Comparison of ENCODE assay signal across 10 mouse cellular contexts in the genomic region with DNA sequence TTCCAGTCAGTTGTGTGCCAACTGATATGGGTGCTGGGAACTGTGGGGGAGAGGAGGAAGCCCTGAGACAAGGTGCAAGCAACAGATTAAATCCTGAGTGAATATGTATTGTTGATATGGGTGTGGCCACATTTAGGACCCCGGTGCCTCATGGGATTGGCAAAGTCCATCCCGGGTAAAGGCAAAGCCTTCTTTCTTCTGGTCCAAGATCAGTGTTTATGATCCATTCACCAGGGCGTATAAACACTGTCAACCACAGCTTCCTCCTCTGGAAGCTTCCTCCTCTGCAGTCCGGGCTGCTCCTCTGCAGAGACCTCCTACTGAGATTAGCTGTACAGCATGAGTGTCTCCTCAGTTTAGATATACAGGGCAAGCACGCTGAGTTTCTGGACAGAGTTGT. TPM values are rescaled to one million over a fixed set of nuclear protein-coding genes. Genes with fewer than 3 reads are reported as not detected.
DNase-seq lines count a peak whose midpoint lies in the region; ATAC-seq and TF ChIP-seq lines count a peak whose summit lies in the region.
"Had no signal": no experiment of that assay in that cellular context is flagged by ENCODE, and none has a peak within 500 bp of the region (broad histone marks: within the 10 kb centered on the region; RNA-seq: fewer than 3 reads in every experiment).

No protein-coding gene starts in this region.

- TF ChIP-seq CTCF in liver, postnatal 0 days (IDR thresholded peaks at IDR 0.05; ENCODE audit: low read depth), result no peak
- TF ChIP-seq CTCF in left cerebral cortex, adult 2 months (IDR thresholded peaks at IDR 0.05), result no peak

- peak; percentile 72 for ATAC-seq in liver, postnatal 0 days
- no peak for ATAC-seq in forebrain, embryonic 13.5 days
- ATAC-seq: forebrain, embryonic 16.5 days had no signal

- H3K27me3 ChIP-seq in liver, postnatal 0 days (ENCODE audit: insufficient read depth, low read length), result no peaks in the 10 kb centered on the region
- no peaks in the 10 kb centered on the region; the same call in 1 of the 2 replicates for H3K27me3 ChIP-seq in forebrain, embryonic 13.5 days

- no peak for TF ChIP-seq EP300 in liver, postnatal 0 days (IDR thresholded peaks at IDR 0.05; ENCODE audit: low read depth)

- H3K4me2 ChIP-seq in liver, postnatal 0 days (ENCODE audit: low read depth, low read length), result no peak overlapping the region
- no peak overlapping the region for H3K4me2 ChIP-seq in forebrain, embryonic 13.5 days
- H3K4me2 ChIP-seq: hindbrain, embryonic 12.5 days had no signal

- no peak overlapping the region for H3K9ac ChIP-seq in liver, postnatal 0 days (replicated peaks)
- no peak overlapping the region for H3K9ac ChIP-seq in forebrain, embryonic 13.5 days
- H3K9ac ChIP-seq: hindbrain, embryonic 12.5 days had no signal

- DNase-seq in heart, adult 18-20 months, result peak; percentile 23 to 53
- no peak for DNase-seq in heart, postnatal 4 days
- DNase-seq in c-Kit-positive CD71-positive TER-119-positive erythroid progenitor cells, embryonic 14.5 days (ENCODE audit: low spot score), result peak; percentile 50
- no peak for DNase-seq in liver, postnatal 0 days
- DNase-seq in naive thymus-derived CD4-positive, alpha-beta T cell, adult 2 months (ENCODE audit: low read depth), result peak; percentile 69
- no peak for DNase-seq in cerebellum, adult 9-10 months
- no peak for DNase-seq in left cerebral cortex, adult 2 months (ENCODE audit: extremely low spot score in 1 of 2, low spot score in 2 of 2)

- H3K4me1 ChIP-seq in liver, postnatal 0 days (ENCODE audit: insufficient read depth), result peaks cover 10% of the 10 kb centered on the region
- peaks cover 5% of the 10 kb centered on the region; the same call in 1 of the 2 replicates for H3K4me1 ChIP-seq in forebrain, embryonic 13.5 days

- H3K4me3 ChIP-seq in liver, postnatal 0 days (ENCODE audit: low read depth, low read length), result no peak overlapping the region
- no peak overlapping the region for H3K4me3 ChIP-seq in left cerebral cortex, adult 2 months
- no peak overlapping the region for H3K4me3 ChIP-seq in forebrain, embryonic 13.5 days
- H3K4me3 ChIP-seq: hindbrain, embryonic 12.5 days had no signal

- no peaks in the 10 kb centered on the region for H3K36me3 ChIP-seq in liver, postnatal 0 days (replicated peaks; ENCODE audit: insufficient read depth, low read length)
- H3K36me3 ChIP-seq in forebrain, embryonic 13.5 days (ENCODE audit: poor library complexity, severe bottlenecking), result no peaks in the 10 kb centered on the region
- H3K36me3 ChIP-seq: hindbrain, embryonic 12.5 days had no signal

- 29% methylated on average over 5 of the region's 5 CpGs for WGBS in liver, postnatal 0 days (ENCODE audit: insufficient replicate concordance)
- WGBS in forebrain, embryonic 13.5 days, result 71% methylated on average over 5 of the region's 5 CpGs

- intact Hi-C loops in left cerebral cortex, adult 2 months (cut with DNase I), result no loop called here

- no peak overlapping the region for H3K27ac ChIP-seq in liver, postnatal 0 days (ENCODE audit: low read depth)
- H3K27ac ChIP-seq in left cerebral cortex, adult 2 months, result no peak overlapping the region
- no peak overlapping the region for H3K27ac ChIP-seq in forebrain, embryonic 13.5 days
- H3K27ac ChIP-seq: hindbrain, embryonic 12.5 days had no signal

- no peaks in the 10 kb centered on the region for H3K9me3 ChIP-seq in liver, postnatal 0 days (ENCODE audit: low read length)
- H3K9me3 ChIP-seq in forebrain, embryonic 13.5 days (replicated peaks), result 0 out of 2 replicates have a peak, but pooled peaks cover 4% of the 10 kb centered on the region
- H3K9me3 ChIP-seq: hindbrain, embryonic 12.5 days had no signal

RNA-seq across cellular contexts. Expression of a gene that starts 27.4 kb away (rescaled TPM):
- 10 to 100 TPM; 41.1 to 43.2 TPM for total RNA-seq in heart, adult 18-20 months (2021)
- 10 to 100 TPM; 62.8 to 63.4 TPM for total RNA-seq in heart, postnatal 4 days (2021)
- 14.5 and 15.7 TPM in 2 replicates for polyA plus RNA-seq in liver, postnatal 0 days (2015; fragmentation: Nextera tagmentation; extraction: Ambion mirVana)
- total RNA-seq in left cerebral cortex, adult 2 months (2021), result 10 to 100 TPM in 1 of 2 experiments, 1 to 10 TPM in 1; 8.9 to 11.5 TPM
- polyA plus RNA-seq in forebrain, embryonic 13.5 days (2015; fragmentation: Nextera tagmentation; extraction: Ambion mirVana), result 6.7 and 7.2 TPM in 2 replicates

RNA-seq across cellular contexts. Expression of a gene that starts 53.5 kb away (rescaled TPM):
- 10 to 100 TPM; 15.2 to 15.9 TPM for total RNA-seq in heart, adult 18-20 months (2021)
- 10 to 100 TPM; 68.1 to 69.0 TPM for total RNA-seq in heart, postnatal 4 days (2021)
- polyA plus RNA-seq in liver, postnatal 0 days (2015; fragmentation: Nextera tagmentation; extraction: Ambion mirVana), result 68.5 and 80.9 TPM in 2 replicates
- 10 to 100 TPM; 19.9 to 20.2 TPM for total RNA-seq in left cerebral cortex, adult 2 months (2021)
- 183 and 200 TPM in 2 replicates for polyA plus RNA-seq in forebrain, embryonic 13.5 days (2015; fragmentation: Nextera tagmentation; extraction: Ambion mirVana)

Comparison
In these comparisons a context has a peak if more than half of its experiments do, and no peak if none do; other contexts are left out.
1. DNase-seq: peak in heart, adult 18-20 months (2 of 2), c-Kit-positive CD71-positive TER-119-positive erythroid progenitor cells, embryonic 14.5 days (single experiment) and naive thymus-derived CD4-positive, alpha-beta T cell, adult 2 months (single experiment); none in heart, postnatal 4 days (single experiment), liver, postnatal 0 days (single experiment), cerebellum, adult 9-10 months (single experiment) and left cerebral cortex, adult 2 months (0 of 2).